Mouse (Mus musculus): Measurements from ENCODE around the gene Mgst3. TPM values are rescaled to one million over a fixed set of nuclear protein-coding genes. Genes with fewer than 3 reads are reported as not detected.
A peak's percentile ranks its signal among the peaks of the same experiment; 100 is the strongest.
"Not testable (repeated sequence)": the region's sequence is repeated elsewhere in the genome, so short reads cannot be mapped to it uniquely, and the experiment has no call there.

Gene Mgst3
- polyA plus RNA-seq, 1 experiment from 2014 or later: 60.3 TPM

DNA sequence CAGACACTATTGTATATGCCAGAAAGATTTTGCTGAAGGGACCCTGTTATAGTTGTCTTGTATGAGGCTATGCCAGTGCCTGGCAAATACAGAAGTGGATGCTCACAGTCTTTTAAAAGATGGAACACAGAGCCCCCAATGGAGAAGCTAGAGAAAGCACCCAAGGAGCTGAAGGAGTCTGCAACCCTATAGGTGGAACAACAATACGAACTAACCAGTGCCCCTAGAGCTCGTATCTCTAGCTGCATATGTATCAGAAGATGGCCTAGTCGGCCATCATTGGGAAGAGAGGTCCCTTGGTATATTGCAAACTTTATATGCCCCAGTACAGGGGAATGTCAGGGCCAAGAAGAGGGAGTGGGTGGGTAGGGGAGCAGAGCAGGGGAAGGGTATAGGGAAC, 44.4 kb downstream of the Mgst3 start:
- peaks cover 10% of the 10 kb centered on the region for H3K36me3 ChIP-seq (replicated peaks)
- WGBS: 60% methylated on average over 3 of the region's 3 CpGs
- H3K4me3 ChIP-seq: not testable (repeated sequence)

DNA sequence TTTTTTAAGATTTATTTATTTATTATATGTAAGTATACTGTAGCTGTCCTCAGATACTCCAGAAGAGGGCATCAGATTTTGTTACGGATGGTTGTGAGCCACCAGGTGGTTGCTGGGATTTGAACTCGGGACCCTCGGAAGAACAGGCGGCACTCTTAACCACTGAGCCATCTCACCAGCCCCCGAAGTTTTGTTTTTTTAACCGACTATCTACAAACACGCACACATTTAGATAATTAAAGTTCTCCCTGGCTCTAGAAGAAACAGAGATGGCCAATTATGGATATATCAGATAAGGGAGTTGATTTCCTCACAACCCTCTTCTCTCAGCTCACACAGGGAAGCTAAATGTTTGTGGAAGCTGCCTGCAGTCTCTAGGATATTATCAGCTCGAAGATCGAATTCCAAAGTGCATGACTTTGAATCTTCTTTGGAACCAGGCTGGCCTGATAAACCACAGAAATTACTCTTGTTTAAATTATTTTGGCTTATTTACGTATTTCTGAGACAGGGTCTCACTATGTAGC, 47.6 kb downstream of the Mgst3 start:
- 93% methylated on average over 10 of the region's 10 CpGs for WGBS

More for the DNA sequence above, 44.4 kb downstream of the Mgst3 start:
- not testable (repeated sequence) for H3K9me3 ChIP-seq; DNase-seq (ENCODE audit: extremely low spot score, low spot score); H3K27me3 ChIP-seq (ENCODE audit: poor library complexity, severe bottlenecking)
- Histone ChIP-seq H3K27ac (peak overlapping the region; percentile 91; the same call in 1 of the 2 replicates), H3K4me1 (peaks cover 20% of the 10 kb centered on the region)

DNA sequence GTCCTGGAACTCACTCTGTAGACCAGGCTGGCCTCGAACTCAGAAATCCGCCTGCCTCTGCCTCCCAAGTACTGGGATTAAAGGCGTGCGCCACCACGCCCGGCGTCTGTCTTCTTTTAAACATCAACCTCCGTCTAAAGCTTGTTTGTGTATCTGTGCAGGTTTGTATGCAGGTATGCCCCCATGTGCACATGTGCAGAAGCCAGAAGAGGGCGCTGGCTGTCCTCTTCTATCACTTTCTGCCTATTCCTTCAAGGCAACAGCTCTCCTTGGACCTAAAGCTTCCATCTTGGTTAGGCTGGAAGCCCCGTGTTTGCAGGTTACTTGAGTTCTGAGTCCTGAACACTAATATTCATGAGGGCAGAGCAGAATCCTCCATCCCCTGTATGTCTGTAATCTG, 50.8 kb downstream of the Mgst3 start:
- H3K36me3 ChIP-seq (replicated peaks): no peaks in the 10 kb centered on the region
- WGBS: 88% methylated on average over 10 of the region's 10 CpGs
- H3K27ac ChIP-seq: no peak overlapping the region
- DNase-seq (ENCODE audit: extremely low spot score, low spot score): no peak
- H3K4me1 ChIP-seq: peaks cover 8% of the 10 kb centered on the region
- H3K4me3 ChIP-seq: no peak overlapping the region
- no peaks in the 10 kb centered on the region for H3K9me3 ChIP-seq
- peaks cover 32% of the 10 kb centered on the region for H3K27me3 ChIP-seq (ENCODE audit: poor library complexity, severe bottlenecking)

More for the DNA sequence above, 47.6 kb downstream of the Mgst3 start:
- not testable (repeated sequence) for DNase-seq (ENCODE audit: extremely low spot score, low spot score); H3K27ac ChIP-seq; H3K4me3 ChIP-seq; H3K27me3 ChIP-seq (ENCODE audit: poor library complexity, severe bottlenecking); H3K36me3 ChIP-seq (replicated peaks); H3K9me3 ChIP-seq
- H3K4me1 ChIP-seq: peaks cover 18% of the 10 kb centered on the region

DNA sequence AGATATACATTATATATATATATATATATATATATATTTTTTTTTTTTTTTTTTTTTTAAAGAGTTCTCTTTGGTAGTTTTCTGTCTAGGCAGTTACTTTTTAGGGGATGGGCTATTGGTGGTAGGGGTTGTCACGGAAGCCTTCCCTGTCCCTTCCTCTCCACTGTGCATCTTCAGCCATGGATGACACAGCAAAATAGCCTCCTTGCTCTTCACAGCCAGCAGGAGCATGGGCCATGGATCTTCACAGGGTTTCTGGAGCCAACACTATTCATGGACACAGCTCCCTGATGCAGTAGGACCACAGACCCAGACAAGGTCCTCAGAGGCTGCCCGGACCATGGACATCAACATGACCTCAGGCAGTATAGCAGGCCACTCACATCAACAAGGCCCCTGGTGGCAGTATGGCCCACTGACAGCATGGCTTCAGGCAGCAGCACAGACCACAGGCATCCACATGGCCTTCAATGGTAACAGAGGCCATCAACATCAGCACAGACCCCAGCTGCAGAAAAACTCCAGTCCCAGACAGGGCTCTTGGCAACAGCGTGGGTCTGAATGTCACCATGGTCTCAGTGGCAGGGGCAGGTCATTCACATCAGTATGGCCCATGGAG, 52.6 kb downstream of the Mgst3 start:
- no peak overlapping the region for H3K4me3 ChIP-seq
- no peaks in the 10 kb centered on the region for H3K36me3 ChIP-seq (replicated peaks)
- no peak overlapping the region for H3K27ac ChIP-seq
- no peaks in the 10 kb centered on the region for H3K9me3 ChIP-seq
- peaks cover 8% of the 10 kb centered on the region for H3K4me1 ChIP-seq
- no peak for DNase-seq (ENCODE audit: extremely low spot score, low spot score)
- 86% methylated on average over 3 of the region's 3 CpGs for WGBS
- H3K27me3 ChIP-seq (ENCODE audit: poor library complexity, severe bottlenecking): peaks cover 32% of the 10 kb centered on the region

DNA sequence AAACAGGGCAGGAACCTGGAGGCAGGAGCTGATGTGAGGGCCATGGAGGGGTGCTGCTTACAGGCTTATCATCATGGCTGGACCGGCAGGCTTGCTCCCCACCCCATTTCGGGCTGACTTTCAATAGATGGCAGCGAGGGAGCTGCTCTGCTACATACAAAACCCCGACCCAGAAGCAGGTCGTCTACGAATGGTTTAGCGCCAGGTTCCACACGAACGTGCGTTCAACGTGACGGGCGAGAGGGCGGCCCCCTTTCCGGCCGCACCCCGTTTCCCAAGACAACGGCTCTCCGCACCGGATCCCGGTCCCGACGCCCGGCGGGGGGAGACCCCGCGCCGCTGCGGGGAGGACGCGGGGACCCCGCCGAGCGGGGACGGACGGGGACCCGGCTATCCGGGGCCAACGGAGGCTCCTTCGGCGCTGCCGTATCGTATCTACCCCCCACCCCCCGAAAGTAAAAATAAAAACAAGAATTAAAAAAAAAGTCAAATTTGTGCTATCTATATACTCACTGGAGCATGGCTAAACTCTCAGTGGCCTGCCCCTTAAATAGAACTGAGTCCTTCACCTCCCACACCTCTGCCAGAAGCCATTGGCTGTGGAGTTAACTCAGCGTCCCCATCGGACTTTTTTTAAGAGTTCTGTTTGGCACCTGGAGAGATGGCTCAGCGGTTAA, 53.4 kb downstream of the Mgst3 start:
- peak overlapping the region; percentile 59 for H3K4me3 ChIP-seq
- no peaks in the 10 kb centered on the region for H3K9me3 ChIP-seq
- H3K27me3 ChIP-seq (ENCODE audit: poor library complexity, severe bottlenecking): peaks cover 32% of the 10 kb centered on the region
- 2% methylated on average over 47 of the region's 47 CpGs for WGBS
- H3K36me3 ChIP-seq (replicated peaks): no peaks in the 10 kb centered on the region
- H3K4me1 ChIP-seq: peaks cover 8% of the 10 kb centered on the region
- peak; percentile 24 for DNase-seq (ENCODE audit: extremely low spot score, low spot score)
- H3K27ac ChIP-seq: peak overlapping the region; percentile 58; the same call in 1 of the 2 replicates

DNA sequence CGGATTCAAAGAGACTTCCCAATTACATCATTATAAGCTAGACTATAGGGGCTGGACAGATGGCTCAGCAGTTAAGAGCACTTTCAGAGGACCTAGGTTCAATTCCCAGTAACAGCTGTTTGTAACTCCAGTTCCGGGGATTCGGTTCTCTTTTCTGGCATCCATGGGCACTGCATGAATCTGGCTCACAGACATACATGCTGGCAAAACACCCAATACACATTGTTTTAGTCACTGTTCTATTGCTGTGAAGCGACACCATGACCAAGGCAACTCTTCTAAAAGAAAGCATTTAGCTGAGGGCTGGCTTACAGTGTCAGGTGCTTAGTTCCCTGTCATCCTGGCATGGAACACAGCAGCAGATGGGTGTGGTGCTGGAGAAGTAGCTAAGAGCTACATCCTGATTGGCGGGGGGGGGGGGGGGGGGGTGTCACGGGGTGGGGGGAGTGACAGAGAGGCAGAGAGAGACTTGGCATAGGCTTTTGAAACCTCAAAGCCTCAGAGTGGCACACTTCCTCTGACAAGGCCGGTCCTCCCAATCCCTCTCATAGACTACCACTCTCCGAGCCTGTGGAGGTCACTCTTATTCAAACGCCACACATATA, 54.4 kb downstream of the Mgst3 start:
- Histone ChIP-seq H3K9me3 (no peaks in the 10 kb centered on the region), H3K4me1 (peaks cover 8% of the 10 kb centered on the region), H3K36me3 (replicated peaks) (no peaks in the 10 kb centered on the region), H3K27me3 (ENCODE audit: poor library complexity, severe bottlenecking) (peaks cover 32% of the 10 kb centered on the region), H3K4me3 (no peak overlapping the region), H3K27ac (no peak overlapping the region)
- WGBS: 71% methylated on average over 9 of the region's 9 CpGs
- DNase-seq (ENCODE audit: extremely low spot score, low spot score): no peak

DNA sequence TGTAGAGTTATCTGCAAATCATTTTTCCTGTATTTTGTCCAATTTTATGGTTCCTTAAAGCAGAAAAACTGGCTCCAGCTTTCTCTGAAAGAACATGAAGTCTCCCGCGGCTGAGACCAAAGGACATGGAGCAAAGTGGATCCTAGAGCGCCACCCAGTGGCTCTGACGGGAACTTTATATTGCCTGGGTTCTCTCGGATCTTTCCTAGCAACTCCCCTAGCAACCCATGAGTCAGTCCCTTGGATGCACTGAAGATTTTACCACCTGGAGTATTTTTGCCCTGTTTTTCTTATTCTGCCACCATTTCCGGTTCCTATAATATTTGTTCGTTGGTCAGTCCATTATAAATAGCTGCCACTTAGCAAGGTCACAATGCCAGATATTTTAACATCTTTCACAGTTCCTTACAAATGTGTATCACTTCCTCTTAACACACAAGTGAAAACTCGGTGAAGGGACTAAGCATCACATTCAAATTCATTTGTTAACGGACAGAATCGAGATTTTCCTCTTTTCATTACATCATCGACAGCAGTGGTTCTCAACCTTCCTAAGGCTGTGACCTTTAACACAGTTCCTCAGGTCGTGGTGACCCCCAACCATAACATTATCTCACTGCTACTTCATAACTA, 56.1 kb downstream of the Mgst3 start:
- Histone ChIP-seq H3K4me3 (no peak overlapping the region), H3K27me3 (ENCODE audit: poor library complexity, severe bottlenecking) (peaks cover 32% of the 10 kb centered on the region), H3K4me1 (peaks cover 8% of the 10 kb centered on the region), H3K36me3 (replicated peaks) (peaks cover 9% of the 10 kb centered on the region), H3K9me3 (no peaks in the 10 kb centered on the region), H3K27ac (no peak overlapping the region)
- WGBS: 23% methylated on average over 12 of the region's 12 CpGs
- peak; percentile 80 for DNase-seq (ENCODE audit: extremely low spot score, low spot score)

DNA sequence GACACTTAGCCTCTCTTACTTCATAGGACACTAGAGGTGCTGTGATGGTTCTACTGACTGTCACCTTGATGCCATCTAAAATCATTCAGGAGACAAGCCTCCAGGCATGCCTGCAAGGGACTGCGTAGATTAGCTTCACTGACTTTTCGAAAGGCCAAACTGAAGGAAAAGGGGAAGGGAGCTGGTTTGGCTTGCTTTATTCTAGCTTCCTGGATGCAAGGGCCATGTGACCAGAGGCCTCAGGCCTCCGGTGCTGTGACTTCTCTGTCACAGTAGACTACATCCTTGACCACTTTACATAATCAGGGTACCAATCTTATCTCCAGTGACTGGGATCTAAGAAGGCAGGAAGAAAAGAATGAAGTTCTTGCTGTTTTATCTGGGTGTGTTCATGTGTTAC, 57.2 kb downstream of the Mgst3 start:
- WGBS: 91% methylated on average over 3 of the region's 3 CpGs
- no peaks in the 10 kb centered on the region for H3K9me3 ChIP-seq
- no peak overlapping the region for H3K4me3 ChIP-seq
- H3K27ac ChIP-seq: no peak overlapping the region
- peaks cover 21% of the 10 kb centered on the region for H3K36me3 ChIP-seq (replicated peaks)
- peaks cover 25% of the 10 kb centered on the region for H3K27me3 ChIP-seq (ENCODE audit: poor library complexity, severe bottlenecking)
- no peak for DNase-seq (ENCODE audit: extremely low spot score, low spot score)
- H3K4me1 ChIP-seq: peaks cover 8% of the 10 kb centered on the region

DNA sequence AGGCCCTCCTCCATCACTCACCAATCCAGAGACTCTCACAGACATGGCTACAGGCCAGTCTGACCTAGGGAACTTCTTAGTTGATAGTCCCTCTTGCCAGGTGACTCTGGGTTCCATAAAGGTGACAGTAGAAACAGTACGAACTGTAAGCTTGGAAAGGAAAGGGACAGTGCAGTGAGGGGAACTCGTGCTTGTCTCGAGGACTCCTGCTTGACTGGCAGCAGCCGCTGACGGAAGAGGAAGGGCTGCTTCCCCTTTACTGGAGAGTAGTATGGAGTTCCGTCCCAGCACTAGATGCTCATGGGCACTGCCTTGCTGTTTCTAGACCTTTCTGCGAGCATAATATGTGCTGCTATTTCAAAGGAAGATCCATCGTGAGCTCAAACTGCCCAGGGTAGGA, 62.5 kb downstream of the Mgst3 start:
- Histone ChIP-seq H3K36me3 (replicated peaks) (peaks cover 65% of the 10 kb centered on the region), H3K9me3 (no peaks in the 10 kb centered on the region), H3K4me1 (no peaks in the 10 kb centered on the region), H3K27me3 (ENCODE audit: poor library complexity, severe bottlenecking) (no peaks in the 10 kb centered on the region), H3K27ac (no peak overlapping the region), H3K4me3 (no peak overlapping the region)
- WGBS: 91% methylated on average over 8 of the region's 8 CpGs
- DNase-seq (ENCODE audit: extremely low spot score, low spot score): no peak

DNA sequence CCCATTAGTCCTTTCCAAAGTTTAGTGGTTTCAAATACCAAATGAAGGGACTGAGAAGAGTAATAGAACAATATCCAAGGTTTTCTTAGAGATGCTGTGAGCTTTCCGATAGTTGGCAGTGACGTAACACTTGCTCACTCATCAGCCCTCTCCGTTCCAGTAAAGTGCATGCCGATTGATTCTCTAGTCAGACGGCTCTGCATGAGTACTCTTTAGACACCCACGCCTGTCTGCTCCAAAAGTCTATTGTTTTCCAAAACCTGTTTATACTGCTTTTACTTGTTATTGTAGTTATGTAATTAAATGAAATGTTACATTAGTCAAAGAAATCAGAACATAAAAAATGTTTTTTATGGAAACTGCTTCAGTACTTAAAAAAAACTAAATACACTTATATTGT, 64.9 kb downstream of the Mgst3 start:
- no peak overlapping the region for H3K4me3 ChIP-seq
- H3K4me1 ChIP-seq: no peaks in the 10 kb centered on the region
- 92% methylated on average over 6 of the region's 6 CpGs for WGBS
- no peaks in the 10 kb centered on the region for H3K27me3 ChIP-seq (ENCODE audit: poor library complexity, severe bottlenecking)
- peaks cover 84% of the 10 kb centered on the region for H3K36me3 ChIP-seq (replicated peaks)
- no peak for DNase-seq (ENCODE audit: extremely low spot score, low spot score)
- no peak overlapping the region for H3K27ac ChIP-seq
- no peaks in the 10 kb centered on the region for H3K9me3 ChIP-seq
